Mouse (Mus musculus) common myeloid progenitor, adult 5-6 weeks (primary cell): ENCODE measurements at regions not wholly inside any gene's neighbourhood (a gene's known extent, or its start where the extent isn't known, plus 50 kb on each side); places are given as distances from the start of the nearest gene placed in this dataset.

ENCODE experiments used
- ATAC-seq: replicated peaks from 2 replicates; pipeline ENCODE4 v1.8.0; 2016; ENCODE audit warnings: low read depth, mild to moderate bottlenecking, moderate TSS enrichment, inconsistent platforms; ENCODE audit not compliant: poor library complexity, severe bottlenecking

DNA sequence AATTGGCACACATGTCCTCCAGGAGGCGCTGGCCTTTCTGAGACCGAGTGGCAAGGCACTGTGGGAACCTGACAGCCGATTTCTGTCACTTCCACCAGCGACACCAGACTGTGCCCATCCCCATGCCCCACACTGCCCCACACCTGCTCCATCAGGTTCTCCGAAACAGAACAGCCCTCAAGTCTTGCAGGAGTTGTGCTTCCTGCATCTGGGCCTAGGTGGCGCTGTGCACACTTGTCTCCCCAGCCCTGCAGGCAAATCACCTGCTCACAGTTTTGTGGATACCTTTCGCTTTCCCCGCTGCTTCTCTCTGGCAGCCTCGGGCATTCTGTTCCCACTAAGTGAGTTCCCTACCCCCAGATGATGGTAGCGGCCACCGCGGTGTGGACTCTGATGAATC lies 112.9 kb upstream of the Wnt4 start:
- peak; percentile 88 for ATAC-seq

DNA sequence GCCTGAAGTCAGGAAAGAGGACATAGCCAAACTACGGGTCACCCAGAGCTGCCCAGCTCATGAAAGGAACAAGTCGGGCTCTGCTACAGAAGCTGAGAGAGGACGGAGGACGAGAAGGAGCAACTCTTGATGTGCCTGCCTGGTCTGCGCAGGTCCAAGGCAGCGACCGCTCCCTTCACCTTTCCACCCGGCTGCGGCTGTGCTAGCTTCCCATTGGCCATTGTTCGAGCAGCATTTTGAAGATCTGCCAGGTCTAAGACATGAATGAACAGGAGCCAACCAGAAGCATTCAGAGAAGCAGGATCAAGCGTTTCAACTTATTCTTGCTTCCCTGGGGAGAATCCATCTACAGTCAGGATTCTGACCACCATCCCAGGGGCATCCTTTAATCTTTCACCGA lies 113.3 kb upstream of the Wnt4 start:
- ATAC-seq = no peak

- no peak for ATAC-seq
Observed at GRCm38 (mm10) chr4:137160526-137160925, 111.9 kb upstream of the Zbtb40 start.

DNA sequence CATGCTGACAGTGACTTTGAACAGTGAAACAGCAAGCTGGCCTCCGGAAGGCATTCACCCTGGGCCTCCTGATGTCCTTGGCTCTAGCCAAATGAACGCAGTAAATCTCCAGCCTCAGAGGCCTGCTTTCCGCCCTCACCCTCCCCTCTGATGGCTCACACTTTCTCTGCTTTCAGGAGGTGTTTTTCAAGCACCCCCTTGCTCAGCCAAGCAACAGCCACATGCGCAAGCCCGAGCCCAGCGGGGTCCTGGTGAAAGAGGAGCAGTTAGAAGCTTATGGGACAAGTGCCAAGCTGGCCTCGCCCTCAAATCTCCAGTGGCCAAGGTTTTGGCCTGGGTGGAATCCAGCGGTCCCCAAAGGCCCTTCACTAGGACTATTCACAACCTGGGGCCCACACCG lies 109.6 kb upstream of the Zbtb40 start:
- no peak for ATAC-seq

DNA sequence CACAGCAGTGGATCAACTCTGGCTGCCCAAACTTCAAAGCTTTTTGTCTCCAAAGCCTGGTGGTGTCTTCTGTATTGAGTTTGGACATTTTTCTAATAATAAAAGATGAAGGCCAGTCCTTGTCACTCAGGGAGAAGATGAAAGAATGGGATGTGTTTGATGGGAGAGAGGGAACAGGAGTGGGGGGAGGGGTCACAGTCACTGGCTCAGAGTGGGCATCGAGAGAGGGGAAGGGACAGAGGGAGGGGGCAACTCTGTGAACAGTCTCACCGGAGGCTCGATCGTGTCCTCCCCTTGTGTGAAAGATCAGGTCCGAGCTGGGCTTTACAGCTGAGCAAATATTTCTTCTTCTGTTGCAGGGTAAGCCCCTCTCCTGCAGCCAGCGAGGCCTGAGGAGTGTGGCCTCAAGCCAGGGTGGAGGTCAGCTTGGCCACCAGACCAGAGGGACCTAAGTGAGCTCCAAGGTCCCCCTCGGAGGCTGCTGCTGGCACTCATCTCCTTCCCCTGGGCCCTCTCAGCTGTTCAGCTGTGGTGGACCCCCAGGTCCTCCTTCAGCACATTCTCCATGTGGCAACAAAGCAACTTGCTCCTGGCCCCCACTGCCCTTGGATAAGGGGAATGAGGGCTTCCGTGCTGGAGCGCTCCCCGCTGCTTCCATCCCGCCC lies 108.0 kb upstream of the Zbtb40 start:
- no peak for ATAC-seq

DNA sequence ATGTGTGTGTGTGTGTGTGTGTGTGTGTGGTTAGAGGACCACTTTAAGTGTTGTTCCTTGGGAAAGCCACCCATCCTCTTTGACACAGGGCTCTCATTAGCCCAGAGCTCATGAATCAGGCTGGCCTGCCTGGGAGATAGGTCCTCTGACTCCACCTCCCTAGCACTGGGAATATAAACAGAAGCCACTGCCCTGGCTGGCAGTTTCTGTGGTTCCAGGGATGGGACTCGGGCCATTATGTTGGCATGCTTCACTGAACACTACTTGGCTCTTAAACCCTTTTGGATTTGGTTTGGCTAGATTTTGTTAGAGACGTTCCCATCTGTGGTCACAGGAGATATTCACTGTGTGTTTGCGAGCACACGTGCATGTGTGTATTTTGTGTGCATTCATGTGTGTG lies 100.2 kb upstream of the Zbtb40 start:
- no peak for ATAC-seq

GRCm38 (mm10) chr4:137147795-137148194 lies 99.2 kb upstream of the Zbtb40 start:
- no peak for ATAC-seq

- no peak for ATAC-seq
Observed at GRCm38 (mm10) chr4:137146326-137146725, 97.7 kb upstream of the Zbtb40 start.

DNA sequence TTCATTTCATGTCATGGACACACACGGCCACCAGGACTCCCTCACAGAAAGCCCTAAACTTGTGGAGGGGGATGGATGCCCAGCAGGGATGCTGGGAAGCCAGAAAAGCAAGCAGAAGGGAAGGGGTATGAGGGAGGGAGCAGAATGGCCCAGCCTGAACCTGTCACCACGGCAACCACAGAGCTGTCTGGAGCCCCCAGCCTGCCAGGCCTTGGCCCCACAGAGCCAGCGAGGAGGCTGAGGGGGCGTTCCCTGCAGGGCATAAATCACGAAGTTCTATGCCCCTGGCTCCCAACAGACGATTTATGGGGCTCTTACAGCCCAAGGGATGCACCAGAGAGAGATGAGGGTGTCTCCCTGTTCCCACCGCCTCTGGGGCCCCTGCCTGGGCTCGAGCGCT lies 93.7 kb upstream of the Zbtb40 start:
- no peak for ATAC-seq

DNA sequence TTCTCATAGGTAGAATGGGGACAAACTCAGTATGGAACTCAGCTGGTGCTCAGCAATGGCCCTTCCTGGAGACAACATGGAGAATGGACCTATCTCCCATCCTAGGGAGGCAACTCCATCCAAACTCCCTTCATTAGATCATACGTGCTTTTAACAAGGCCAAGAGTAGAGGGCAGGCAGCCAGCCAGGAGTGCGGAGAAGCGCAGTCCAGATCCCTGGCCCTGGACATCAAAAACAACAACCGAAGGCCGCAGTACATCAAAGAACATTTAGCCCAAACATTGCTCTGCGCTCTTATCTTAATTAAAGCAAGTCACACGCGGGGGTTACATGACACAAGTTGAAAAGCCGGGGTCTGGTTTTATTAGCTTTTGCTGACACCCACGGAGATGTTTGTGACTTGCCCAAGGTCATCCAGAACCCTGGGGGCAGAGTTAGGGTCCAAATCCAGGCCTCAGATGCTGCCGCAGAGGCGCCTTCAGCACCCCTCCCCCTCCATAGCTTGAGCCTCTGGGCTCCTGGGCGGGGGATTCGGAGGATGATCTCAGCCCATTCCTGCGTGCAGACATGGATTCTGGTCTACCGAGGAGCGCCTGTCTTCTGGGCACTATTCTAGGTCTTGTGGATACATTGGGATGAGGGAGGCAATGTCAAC lies 90.6 kb upstream of the Zbtb40 start:
- ATAC-seq = no peak

DNA sequence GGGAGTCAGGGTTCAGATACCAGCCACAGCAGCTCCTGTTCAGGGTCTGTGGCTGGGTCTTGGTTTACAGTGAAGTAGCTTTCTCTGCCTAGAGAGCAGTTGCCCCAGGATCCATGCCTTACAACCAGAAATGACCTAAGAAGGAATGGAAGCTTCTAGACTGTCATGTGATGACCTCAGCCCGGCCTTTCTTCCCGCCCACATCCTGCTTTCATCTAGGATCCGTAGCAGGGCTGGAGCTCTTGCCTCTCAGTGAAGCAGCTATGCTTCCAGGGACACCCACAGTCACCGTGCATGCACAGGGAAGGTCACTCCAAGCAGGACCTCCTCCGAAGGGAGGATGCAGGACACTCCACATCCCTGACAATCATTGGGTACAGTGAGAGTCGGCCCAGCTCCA lies 89.5 kb upstream of the Zbtb40 start:
- no peak for ATAC-seq

DNA sequence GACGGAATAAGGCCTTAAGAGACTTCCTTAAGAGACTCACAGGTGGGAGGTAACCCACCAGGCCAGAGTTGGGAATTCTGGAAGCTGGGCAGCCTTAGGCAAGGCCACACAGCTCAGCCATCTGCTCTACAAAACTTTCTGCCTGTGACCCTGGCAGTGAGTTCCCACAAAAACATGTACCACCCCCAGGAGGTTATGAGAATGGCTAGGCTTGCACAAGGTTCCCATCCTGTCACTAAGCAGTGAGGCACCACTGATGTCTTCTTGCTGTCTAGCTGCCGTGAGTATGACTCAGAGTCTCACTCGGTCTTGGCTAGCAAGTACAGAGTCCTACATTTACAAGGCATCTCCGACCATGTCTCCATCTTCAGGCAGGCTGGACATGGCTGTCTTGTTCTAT lies 87.7 kb upstream of the Zbtb40 start:
- no peak for ATAC-seq

- no peak for ATAC-seq
Observed at GRCm38 (mm10) chr4:137135792-137136191, 87.2 kb upstream of the Zbtb40 start.

GRCm38 (mm10) chr4:137134553-137134952 lies 86.0 kb upstream of the Zbtb40 start:
- no peak for ATAC-seq

DNA sequence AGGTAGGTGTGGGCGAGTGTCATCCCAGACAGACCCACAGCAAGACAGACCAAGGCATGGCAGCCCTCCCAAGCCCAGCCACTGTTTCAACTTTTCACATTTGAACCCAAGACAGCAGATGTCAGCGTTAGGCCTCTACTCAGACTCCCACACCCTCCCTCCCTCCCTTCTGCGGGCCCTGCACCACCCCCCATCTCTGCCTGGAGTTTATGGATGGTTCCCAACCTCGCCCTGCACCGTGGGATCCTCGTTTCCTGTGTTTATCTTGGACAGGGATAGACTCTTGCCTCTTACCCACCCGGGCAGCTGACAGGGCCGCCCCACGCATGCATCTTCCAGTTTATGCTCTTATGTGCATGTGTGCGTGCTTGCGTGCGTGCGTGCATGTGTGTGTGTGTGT lies 85.2 kb upstream of the Zbtb40 start:
- no peak for ATAC-seq

DNA sequence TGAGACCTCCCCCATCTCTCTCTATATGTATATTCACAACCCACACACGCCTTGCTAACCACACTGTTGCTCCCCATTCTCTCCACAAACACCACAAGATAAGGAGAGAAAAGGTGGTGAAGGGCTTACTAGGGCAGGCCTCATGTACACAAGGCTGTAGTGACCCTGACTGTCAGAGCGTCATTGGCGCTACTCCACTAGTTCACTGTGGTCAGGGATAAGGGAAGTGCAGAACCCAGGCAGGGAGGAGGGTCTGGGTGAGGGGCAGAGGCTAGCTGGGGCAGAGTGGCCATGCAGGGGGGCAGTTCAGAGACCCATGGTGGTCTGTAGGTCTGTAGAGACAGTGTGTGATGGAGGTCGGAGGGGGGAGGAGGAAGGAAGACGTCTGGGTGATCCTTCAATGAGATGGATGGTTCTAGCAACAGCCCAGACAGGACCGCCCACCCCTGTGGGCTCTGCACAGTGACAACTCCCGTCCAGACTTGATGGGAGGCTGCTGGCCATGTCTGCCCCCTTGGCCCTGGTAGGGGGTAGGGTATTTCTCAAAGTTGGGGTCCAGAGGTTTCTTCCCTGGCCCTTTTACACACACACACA lies 82.1 kb upstream of the Zbtb40 start:
- ATAC-seq = peak; percentile 70

DNA sequence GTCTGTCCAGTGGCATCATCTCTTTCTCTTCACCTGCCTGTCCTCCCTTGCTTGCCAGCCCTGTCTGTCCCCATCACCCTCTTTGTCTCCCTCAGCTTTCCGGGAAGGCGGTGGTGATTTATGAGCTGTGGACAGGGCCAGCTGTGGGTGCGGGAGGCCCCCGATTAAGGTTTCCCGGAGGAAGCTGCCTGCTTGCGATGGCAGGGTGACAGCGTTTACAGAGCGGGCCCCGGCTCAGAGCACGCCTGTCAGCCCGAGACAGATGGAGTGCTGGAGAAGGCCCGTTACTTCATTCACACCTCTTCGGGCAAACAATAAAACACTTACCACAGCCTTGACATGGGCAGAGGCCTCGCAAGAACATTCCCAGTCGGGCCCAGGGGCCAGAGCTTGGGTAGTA lies 79.6 kb upstream of the Zbtb40 start:
- ATAC-seq = peak; percentile 37

GRCm38 (mm10) chr4:137121684-137122083 lies 73.1 kb upstream of the Zbtb40 start:
- no peak for ATAC-seq

DNA sequence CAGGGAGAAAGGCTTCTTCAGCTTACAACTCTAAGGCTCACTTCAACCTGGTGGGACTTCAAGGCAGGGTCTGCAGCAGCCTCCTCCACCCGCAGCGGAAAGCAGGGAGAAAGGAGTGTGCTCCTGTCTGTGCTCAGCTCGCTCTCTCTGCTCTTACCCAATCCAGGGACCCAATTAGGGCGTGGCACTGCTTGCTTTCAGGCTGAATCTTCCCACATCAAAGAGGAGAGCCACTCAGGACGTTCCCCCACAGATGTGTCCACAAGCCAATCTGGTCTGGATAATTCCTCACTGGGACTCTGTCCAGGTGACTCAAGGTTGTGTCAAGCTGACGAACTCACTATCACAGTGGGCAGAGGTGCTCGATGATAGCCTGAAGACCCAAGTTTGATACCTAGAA lies 72.0 kb upstream of the Zbtb40 start:
- no peak for ATAC-seq

DNA sequence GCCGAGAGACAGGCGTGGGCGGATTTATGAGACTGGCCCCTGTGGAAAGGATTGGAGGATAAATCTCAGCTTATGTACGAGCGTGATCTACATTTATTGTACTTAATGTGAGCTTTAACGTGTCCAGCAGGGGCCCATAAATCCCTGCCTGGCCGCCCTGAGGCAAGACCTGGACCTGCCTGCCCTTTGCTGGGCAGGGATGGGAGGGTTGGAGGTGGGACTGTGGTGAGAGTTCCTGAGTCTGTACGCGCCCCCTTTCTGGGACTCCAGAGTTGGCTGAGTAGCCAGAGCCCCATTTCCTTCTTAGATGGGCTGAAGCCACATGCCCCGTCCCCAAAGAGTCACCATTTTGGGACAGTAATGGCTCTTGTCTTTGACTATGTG lies 69.7 kb upstream of the Zbtb40 start:
- no peak for ATAC-seq

- ATAC-seq = peak; percentile 98
Observed at GRCm38 (mm10) chr4:137117471-137118331, 69.1 kb upstream of the Zbtb40 start.
